Mouse (Mus musculus): ENCODE results near the gene Sorbs1.
A peak's percentile ranks its signal among the peaks of the same experiment; 100 is the strongest.

The Sorbs1 gene

DNA sequence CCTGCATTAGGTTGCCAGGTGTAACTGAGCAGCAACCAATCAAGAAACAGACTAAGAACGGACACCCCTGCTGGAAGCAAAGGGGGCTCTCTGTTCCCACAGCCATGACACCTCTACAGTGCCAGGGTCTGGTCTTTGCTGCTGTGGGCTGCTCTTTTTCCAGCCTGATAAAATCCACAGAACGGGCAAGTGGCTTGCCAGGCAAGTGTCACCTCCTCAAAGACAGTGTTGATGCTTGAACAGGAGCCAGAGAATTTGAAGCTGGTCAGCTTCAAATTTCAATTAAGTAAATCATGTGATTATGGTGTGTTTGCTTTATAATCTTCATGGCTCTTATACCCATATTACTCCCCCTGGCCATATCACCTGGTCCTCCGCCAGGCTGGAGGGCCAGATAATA lies 166.7 kb downstream of the Sorbs1 start:
- DNase-seq (ENCODE audit: low spot score in 2 of 2): no peak

DNA sequence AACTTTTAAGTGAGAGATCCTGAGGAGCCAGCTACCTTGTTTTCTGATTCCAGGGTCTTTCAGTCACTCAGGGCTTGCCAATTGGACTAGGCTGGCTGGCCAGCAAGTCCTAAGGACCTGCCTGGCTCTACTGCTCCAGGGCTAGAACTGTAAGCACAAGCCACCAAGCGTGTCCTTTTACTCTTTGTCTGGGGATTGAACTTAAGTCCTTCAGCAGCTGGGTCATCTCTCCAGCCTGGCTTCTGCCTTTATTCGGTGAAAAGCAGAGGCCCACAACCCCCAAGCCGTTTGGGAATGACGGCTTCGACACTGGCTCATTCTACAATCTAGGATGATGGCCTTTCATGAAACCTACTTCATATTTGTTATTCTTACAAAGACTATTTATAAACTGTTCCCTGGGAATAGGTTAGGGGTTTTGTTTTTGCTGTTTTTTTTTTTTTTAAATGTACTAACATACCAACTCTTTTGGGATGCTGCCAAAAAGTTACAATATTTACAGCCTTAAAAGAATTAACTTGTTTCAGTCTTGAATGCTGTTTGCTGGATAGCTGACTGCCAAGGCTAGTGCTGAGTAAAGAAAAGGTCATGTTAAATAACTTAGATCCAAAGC lies 167.2 kb downstream of the Sorbs1 start:
- no peak for DNase-seq (ENCODE audit: low spot score in 2 of 2)

DNA sequence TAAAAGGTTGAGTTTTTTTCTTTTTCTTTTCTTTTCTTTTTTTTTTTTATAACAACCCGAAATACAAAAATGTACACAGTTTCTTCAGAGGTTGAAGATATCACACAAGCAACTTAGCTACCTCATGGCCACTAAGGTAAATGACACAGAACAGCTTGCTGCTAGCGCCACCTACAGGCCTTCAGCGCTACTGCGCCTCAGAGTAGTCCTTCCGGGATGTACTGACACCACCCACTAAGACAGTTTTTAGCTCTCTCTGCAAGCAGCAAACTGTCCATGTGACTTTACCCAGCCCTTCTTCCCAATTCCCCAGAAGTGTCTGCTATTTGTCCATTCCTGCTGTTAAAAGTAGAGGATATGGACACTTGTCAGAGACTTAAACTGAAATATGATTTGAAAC lies 167.9 kb downstream of the Sorbs1 start:
- DNase-seq (ENCODE audit: low spot score in 2 of 2): peak; percentile 58 to 64

DNA sequence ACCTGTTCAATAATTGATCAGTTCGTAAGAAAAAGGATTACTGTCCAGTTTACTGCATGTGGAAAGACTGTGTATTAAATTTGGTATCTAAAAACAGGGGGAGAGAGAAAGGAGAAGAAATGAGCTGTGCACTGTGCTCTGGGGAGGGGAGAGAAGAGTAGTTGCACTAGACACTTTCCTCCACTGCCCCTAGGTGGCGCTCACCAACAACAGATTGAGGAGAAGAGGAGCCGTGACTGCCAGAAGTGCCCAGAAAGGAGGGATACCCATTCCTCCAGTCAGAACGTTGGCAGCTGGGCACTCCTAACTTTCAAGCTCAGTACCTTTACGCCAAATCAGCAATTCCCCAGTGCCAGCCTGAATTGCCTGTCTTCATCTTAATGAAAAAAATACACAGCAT lies 170.6 kb downstream of the Sorbs1 start:
- DNase-seq (ENCODE audit: low spot score in 2 of 2): peak; percentile 85 to 88

DNA sequence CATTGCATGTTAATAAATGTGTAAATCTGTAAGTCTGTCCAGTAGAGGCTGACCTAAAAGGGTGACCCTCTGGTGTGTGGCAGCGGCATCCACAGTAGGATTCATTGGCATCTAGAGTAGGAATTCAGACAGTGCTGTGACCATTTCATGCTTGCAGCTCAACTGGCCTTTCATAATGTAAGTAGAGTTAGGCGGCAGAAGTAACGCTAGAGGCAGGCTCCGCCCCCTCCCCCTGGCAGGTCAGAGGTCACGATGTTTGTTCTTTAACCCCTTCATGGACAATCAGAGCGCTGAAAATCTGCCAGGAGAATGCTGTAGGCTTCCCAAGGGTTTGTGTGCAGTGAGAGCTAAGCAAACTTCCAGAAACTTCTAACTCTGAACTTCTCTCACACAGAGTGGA lies 172.4 kb downstream of the Sorbs1 start:
- DNase-seq (ENCODE audit: low spot score in 2 of 2): no peak

DNA sequence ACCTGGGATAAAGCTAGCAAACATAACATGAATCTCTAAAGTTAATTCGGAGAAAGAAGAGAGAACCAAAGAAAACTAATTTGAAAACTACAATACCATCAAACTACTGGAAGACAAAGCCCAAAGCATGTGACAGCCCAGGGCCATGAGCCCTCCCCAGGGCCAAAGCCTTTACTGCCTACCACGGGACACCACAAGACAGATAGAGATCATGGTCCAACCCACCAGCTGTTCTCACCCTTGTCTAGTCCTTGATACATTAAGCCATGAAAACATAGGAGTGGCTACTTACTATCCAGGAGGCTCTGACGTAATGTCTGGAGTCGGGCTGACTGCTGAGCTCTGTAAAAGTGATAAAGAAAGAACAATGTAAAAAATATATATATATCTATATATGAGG lies 176.9 kb downstream of the Sorbs1 start:
- DNase-seq (ENCODE audit: low spot score in 2 of 2): no peak

DNA sequence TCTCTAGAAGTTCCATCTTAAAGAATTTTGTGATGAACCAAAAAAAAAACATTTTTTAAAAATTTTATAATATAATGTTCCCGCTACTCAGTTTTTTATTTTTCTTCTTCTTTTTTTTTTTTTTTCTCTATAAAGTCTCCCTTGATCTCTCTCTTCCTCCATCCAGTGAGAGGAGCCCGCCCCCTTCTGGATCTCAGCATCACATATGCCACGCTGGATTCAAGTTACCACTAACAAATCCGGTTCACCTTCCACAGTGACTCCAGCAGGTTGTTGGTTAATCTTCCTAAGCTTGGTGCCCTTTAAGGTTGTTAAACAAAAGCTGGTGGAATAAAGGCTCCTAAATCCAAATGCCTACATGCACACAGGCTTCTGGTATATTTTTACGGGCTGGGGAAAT lies 179.7 kb downstream of the Sorbs1 start:
- peak; percentile 36 to 46 for DNase-seq (ENCODE audit: low spot score in 2 of 2)

DNA sequence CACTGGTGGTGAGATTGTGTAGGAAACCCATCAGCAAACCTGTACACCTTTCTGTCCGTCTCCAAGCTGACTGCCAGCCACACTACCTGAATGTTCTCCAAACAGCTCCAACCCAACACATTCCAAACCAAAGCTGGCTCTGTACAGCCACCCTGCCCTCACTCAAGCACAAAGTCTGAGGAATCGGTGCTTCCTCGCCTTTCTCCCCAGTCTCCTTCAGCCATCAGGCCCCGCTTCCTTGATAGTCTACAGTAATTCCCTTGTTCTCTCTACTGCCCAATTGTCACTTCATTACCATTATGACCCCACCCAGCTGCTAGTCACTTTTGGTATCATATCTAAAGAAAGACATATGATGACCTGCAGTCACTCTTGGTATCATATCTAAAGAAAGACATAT lies 180.5 kb downstream of the Sorbs1 start:
- no peak for DNase-seq (ENCODE audit: low spot score in 2 of 2)

DNA sequence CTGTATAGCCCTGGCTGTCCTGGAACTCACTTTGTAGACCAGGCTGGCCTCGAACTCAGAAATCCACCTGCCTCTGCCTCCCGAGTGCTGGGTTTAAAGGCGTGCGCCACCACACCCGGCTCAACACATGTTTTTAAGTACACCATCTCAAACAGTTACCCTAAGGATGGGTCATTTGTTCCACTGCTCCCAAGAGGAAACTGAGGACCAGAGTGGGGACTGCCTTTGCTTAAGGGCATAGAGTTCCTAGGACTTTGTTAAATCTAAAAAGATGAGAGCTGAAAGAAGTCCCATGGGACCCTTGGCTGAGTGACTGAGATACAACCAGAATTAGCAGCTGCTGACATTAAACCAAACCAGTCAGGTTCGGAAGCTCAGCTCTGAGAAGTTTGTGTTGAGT lies 181.3 kb downstream of the Sorbs1 start:
- no peak for DNase-seq (ENCODE audit: low spot score in 2 of 2)

DNA sequence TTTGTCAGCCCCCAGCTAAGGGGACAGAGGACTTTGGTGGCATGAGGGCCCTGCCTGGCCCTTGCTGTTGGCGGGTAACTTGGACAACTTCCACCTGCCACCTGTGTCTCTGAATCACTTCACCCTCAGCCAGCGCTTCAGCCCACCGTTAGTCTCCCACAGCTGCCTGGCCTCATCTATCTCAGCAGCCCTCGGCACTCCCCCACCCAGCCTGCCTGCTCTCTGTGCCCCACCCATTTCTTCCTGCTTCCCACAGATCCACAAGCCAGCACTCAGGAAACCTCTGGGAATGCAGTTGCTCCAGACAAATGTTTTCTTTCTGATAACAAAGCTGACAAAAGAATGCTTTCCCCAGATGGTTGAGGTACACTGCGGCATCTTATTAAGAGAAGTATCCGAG lies 181.7 kb downstream of the Sorbs1 start:
- no peak for DNase-seq (ENCODE audit: low spot score in 2 of 2)

DNA sequence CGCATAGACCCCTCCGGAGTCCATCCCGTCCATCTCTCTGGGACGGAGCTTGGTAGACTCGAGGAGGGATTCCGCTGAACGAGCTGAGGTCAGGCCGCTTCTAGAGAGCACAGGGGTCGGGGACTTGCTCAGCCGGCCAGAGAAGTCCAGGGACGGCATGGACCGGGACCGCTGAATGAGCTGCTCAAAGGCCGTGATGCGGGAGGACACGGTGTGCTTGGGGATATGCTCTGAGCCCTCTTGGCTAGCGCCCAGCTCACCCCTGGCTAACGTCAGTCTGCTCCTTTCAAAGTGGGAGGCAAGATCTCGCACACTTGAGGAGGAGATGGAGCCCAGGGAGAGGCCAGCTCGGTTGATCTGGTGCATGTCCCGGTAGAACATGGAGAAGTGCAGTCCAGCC lies 187.5 kb downstream of the Sorbs1 start:
- DNase-seq (ENCODE audit: low spot score in 2 of 2): no peak

DNA sequence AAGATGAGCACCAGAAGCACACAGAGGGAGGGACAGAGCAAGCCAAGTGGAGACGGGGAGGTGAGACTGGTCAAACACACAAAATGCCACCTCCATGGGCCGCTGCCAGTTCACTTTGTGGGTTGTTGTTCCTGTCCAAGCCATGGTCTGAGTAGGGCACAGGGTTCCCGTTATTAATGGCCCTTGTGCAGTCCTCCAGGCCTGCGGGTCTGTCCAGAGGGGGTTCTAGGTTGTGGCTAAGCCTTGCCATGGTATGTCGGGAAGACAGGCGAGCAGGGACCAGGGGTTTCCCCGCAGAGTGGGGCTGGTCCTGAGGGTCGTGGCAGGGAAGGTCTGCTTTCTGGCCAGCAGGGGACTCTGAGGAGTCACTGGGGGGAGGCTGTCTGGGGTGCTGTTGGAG lies 188.2 kb downstream of the Sorbs1 start:
- no peak for DNase-seq (ENCODE audit: low spot score in 2 of 2)

DNA sequence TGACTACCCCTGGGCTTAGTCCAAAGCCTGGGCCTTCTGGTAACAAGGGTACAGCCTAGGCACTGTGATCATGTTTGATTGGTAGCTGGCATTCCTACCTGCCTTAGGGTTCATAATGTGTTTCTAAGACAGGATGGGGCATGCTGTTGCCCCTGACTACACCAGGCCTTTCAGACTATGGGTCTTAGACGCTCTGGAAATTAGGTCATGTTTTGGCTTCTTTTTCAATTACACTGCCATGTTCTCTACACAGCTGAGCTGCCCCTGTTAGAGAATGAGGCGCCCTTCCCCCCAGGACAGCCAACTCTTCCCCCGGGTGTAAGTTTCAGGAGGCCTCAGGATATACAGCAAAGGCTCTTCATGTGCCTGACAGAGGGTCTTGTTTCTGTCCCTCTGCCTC lies 191.4 kb downstream of the Sorbs1 start:
- no peak for DNase-seq (ENCODE audit: low spot score in 2 of 2)

DNA sequence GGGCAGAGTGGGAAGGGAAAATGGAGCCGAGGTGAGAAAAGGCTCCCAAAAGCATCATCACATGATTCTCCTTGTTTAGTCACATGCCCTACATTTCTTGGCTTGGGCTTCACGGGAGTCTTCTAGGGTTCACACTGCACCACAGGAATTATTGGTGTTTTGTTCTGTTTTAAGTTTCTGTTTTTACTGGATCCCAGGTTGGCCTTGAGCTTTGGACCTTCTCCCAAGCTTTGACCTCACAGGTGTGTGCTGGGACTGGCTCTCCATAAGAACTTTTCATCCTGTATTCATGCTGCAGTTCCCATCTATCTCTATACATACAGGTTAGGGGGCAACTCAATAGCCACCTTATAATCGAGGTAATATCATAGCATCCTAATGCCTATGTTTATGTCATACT lies 194.4 kb downstream of the Sorbs1 start:
- no peak for DNase-seq (ENCODE audit: low spot score in 2 of 2)

DNA sequence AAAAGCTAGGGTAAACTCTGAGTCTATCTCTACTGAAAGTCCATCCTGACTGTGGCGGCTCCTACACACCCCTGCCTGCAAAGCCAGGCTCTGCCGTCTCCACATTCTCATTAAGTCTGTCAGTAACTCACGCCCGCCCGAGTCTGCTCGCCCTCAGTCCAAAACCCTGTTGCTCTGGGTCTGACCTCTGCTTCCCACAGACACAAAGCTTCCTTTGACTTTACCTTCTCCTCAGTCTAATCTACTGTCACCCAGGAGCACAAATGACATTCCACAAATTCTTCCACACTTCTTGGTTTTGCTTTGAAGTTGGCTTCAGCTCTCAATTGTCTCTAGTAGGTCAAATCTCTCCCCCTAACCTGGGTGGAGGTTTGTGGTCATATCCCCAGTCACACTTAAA lies 195.1 kb downstream of the Sorbs1 start:
- DNase-seq (ENCODE audit: low spot score in 2 of 2): no peak

DNA sequence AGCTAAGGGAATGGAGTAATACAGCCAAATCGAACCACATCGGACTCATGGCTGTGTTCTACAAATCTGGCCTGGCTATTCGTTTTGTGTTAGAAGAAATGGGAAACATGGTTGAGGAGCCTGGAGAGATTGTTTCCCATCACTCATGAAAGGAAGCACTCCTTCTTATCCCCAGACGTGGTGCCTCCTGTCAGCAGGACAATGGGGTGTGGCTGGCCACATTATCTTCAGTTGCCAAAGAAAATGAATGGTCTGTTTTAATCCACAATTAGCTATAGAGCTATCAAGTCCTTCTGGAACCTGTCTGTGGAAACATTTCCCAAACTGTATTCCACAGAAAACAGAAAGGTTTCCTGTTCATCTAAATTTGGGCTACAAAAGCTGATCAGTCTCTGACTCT lies 196.6 kb downstream of the Sorbs1 start:
- DNase-seq (ENCODE audit: low spot score in 2 of 2): no peak

DNA sequence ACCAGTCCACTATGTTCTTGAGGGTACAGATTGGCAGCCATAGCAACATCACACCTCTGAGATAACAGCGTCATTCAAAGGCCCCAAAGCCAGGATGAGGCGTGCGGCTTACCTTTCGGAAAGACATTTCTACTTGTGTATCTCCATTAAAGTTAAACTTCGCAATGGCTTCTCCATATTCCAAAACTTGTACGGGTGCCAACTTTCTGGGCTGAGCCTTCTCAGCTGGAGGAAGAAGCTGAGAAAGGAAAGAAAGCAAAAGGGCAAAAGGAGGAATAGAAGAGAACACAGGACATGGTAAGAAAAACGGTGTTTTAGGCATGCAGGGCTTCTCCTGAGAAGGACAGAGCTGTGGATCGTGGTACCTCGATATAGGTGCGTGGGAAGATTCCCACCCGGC lies 199.3 kb downstream of the Sorbs1 start:
- no peak for DNase-seq (ENCODE audit: low spot score in 2 of 2)

DNA sequence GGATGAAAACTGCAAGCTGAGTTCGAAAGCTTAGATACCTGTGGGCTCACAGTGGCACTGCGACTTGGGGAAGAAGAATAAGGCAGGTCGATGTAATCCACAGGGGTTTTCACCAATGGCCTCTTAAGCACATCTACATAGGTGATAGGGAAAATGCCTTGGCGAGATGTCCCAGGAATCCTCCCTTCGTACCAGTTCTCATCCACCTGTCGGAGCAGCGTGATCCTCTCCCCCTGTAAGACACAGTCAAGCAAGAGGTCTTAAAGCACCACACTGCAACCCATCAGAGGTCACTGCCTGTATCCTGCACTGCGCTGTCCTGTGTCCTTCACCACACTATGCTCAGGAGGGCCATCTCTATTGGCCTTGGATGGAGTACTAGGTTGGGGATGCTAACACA lies 201.9 kb downstream of the Sorbs1 start:
- DNase-seq (ENCODE audit: low spot score in 2 of 2): no peak

DNA sequence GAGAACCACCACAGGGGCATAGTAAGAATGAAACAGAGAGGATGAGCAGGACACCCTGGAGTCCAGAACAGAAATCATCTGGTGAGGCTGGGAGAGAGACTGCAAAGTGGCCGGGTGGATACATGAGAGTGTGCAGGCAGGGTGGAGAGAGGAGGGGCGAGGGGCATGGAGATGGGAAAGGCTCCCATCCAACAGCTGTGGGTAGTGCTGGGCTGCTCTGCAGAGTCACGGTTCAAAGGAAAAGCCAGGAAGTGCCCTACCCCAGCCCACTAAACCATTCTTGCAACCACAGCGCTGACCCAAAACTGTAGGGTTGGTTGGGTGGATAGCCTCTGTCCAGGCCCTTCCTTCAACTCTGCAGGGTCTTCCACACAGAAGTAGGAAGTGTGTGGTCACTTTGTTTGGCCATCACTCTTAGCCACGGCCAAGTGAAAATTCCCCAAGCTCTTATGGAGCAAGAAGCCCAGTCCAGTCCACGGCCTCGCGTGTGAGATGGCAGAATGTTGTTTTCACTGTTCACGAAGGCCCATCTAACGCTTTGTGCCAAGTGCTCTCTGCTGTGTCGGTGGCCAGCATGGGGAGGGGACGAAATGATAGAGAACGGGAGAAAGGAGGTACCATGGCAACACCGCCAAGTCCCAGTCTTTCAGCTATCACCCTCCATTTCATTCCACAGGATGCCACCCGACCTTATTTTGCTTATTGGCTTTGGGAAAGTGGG lies 203.0 kb downstream of the Sorbs1 start:
- no peak for DNase-seq (ENCODE audit: low spot score in 2 of 2)

DNA sequence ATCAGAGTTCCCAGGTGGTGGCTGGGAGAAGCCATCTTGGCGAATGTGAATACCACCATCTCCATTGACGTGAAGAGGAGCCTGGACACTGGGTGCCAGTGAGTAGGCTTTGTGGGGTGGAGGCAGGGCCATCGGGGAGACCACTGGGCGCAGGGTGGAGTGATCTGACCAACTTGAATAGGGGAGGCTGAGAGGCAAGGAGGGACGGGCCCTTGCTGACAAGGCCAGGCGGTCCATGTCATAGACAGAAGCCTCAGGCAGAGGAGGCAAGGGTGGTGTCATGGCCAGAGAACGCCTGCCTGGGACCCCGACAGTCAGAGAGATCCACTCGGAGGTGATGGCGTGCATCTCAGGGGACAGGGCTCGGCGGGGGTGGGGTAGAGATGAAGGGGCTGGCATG lies 203.7 kb downstream of the Sorbs1 start:
- DNase-seq (ENCODE audit: low spot score in 2 of 2): no peak

DNA sequence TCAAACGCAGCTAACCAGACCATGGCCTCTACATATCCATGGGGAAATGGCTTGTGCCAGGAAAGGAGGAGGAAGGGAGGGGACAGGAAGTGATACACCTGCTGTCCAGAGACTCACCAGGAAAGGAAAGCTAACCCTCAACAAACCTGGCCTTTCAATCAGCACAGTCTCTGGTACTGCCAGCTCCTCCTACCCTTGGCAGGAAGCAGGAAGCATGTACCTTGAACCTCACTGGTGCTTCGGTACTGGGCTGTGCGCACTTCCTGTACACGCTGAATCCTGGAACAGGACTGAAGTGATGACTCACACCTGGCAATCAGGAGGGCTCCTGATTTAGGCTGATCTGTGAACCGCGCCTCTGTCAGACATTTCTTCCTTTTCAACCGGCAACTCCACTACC lies 206.0 kb downstream of the Sorbs1 start:
- DNase-seq (ENCODE audit: low spot score in 2 of 2): no peak

DNA sequence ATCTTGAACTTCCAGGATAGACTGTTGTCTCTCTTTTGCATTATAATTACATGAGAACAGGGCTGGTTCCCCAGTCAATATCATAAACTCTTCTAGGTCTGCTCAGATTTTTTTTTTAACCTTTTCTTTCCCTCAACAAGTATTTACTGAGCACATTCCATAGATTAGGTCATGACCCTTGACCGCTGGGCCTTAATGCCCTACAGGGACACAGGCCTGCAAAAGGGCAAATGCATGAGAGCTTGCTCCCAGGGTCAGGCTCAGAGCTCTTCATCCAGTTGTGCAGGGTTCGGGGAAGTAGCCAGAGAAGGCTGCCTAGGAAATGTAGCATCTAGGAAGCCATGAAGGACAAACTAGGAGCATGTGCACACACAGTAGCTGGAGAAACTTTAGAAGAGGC lies 206.9 kb downstream of the Sorbs1 start:
- no peak for DNase-seq (ENCODE audit: low spot score in 2 of 2)

DNA sequence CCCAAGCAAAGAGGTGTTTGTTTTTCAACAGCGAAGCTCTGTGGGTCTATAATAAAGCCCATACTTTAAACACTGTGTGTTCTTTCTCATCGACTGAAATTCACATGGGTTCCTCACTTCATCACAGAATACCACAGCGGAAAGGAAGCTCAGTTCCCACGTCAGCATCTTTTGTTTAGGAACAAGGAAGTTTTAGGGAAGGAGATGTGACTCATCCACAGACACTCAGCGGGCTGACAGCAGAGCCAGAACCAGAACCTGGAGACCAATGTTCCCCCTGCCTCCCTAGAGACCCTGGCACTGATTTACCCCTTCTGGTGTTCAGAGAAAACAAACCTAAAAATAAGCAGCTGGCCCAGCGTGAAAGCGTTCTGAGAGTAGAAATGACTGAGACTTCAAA lies 208.1 kb downstream of the Sorbs1 start:
- DNase-seq (ENCODE audit: low spot score in 2 of 2): peak in 1 of 2 experiments; percentile 45

DNA sequence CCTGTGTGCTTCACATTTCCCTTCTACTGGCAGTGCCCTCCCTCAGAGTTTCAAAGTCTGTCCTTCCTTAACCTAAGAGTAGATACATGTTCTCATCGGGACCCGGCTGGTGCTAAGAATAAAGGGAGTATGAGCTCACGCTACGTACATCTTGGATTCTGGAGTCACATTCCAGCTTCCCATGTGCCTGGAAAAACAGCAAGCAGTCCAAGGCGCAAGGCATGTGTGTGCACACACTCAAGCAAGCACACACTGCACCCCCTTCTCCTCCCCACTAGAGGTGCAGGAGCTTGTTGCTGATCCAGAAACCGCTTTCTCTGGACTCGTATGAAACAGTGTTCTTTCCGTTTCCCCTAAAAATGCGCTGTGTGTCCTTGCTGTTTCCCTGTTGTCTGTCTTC lies 210.7 kb downstream of the Sorbs1 start:
- DNase-seq (ENCODE audit: low spot score in 2 of 2): peak in 1 of 2 experiments; percentile 55
